Mouse (Mus musculus): ENCODE measurements at regions not wholly inside any gene's neighbourhood (a gene's known extent, or its start where the extent isn't known, plus 50 kb on each side); places are given as distances from the start of the nearest gene placed in this dataset.

GRCm38 (mm10) chr12:35384211-35384610 lies 150.6 kb downstream of the Ahr start:
- TF ChIP-seq TCF3 (IDR thresholded peaks at IDR 0.05; ENCODE audit: insufficient read length, low read depth) = no peak
- TF ChIP-seq POLR2A (IDR thresholded peaks at IDR 0.05; ENCODE audit: insufficient read length, low read depth) = no peak
- TF ChIP-seq SRF (IDR thresholded peaks at IDR 0.05; ENCODE audit: control insufficient read depth, insufficient read length, low read depth) = no peak
- no peak for TF ChIP-seq USF1 (IDR thresholded peaks at IDR 0.05; ENCODE audit: low read depth)
- TF ChIP-seq POLR2AphosphoS2 (IDR thresholded peaks at IDR 0.05; ENCODE audit: insufficient read length, low read depth) = no peak
- no peak for TF ChIP-seq MYOG (IDR thresholded peaks at IDR 0.05; ENCODE audit: control insufficient read depth in 1 of 3, insufficient read depth in 1 of 3, insufficient read length in 2 of 3, low read depth in 2 of 3)
- no peak for TF ChIP-seq MAX (IDR thresholded peaks at IDR 0.05; ENCODE audit: low read depth)
